Mouse (Mus musculus): Measurements from ENCODE around the gene Gm20521. TPM values are rescaled to one million over a fixed set of nuclear protein-coding genes. Genes with fewer than 3 reads are reported as not detected.
A peak's percentile ranks its signal among the peaks of the same experiment; 100 is the strongest.

The Gm20521 gene
- polyA plus RNA-seq, 1 experiment from 2014 or later = 0.25 TPM

GRCm38 (mm10) chr14:54870861-54871260, 12.4 kb upstream of the Gm20521 start, which contains the start of gene Homez:
TSS of gene Homez (minus strand) at chr14:54870961.
- no peak for DNase-seq (ENCODE audit: low spot score)
- H3K9me3 ChIP-seq = no peaks in the 10 kb centered on the region
- H3K36me3 ChIP-seq (replicated peaks) = no peaks in the 10 kb centered on the region
- H3K4me3 ChIP-seq = no peak within 1 kb of the TSS
- peaks cover 19% of the 10 kb centered on the region; the same call in 1 of the 2 replicates for H3K27me3 ChIP-seq (replicated peaks; ENCODE audit: low read depth, poor library complexity, severe bottlenecking)
- H3K4me1 ChIP-seq = peaks cover 4% of the 10 kb centered on the region
- 89% methylated on average over 5 of the region's 5 CpGs for WGBS
- no peak within 1 kb of the TSS for H3K27ac ChIP-seq (replicated peaks)

- WGBS = 90% methylated on average over 3 of the region's 3 CpGs
These were observed 9.1 kb upstream of the Gm20521 start for GRCm38 (mm10) chr14:54874165-54874564.

GRCm38 (mm10) chr14:54875844-54876538, 7.2 kb upstream of the Gm20521 start:
- Histone ChIP-seq H3K4me1 (peaks cover 23% of the 10 kb centered on the region), H3K4me3 (peak overlapping the region; percentile 85), H3K9me3 (no peaks in the 10 kb centered on the region), H3K27ac (replicated peaks) (peak overlapping the region; percentile 86), H3K36me3 (replicated peaks) (no peaks in the 10 kb centered on the region), H3K27me3 (replicated peaks; ENCODE audit: low read depth, poor library complexity, severe bottlenecking) (peaks cover 48% of the 10 kb centered on the region)
- 2% methylated on average over 36 of the region's 36 CpGs for WGBS
- DNase-seq (ENCODE audit: low spot score) = no peak

More at GRCm38 (mm10) chr14:54874165-54874564, 9.1 kb upstream of the Gm20521 start:
- Histone ChIP-seq H3K9me3 (no peaks in the 10 kb centered on the region), H3K27ac (replicated peaks) (no peak overlapping the region), H3K27me3 (replicated peaks; ENCODE audit: low read depth, poor library complexity, severe bottlenecking) (peaks cover 48% of the 10 kb centered on the region), H3K36me3 (replicated peaks) (no peaks in the 10 kb centered on the region), H3K4me1 (peaks cover 23% of the 10 kb centered on the region), H3K4me3 (no peak overlapping the region)
- no peak for DNase-seq (ENCODE audit: low spot score)

- Histone ChIP-seq H3K27me3 (replicated peaks; ENCODE audit: low read depth, poor library complexity, severe bottlenecking) (peaks cover 48% of the 10 kb centered on the region), H3K9me3 (no peaks in the 10 kb centered on the region), H3K36me3 (replicated peaks) (no peaks in the 10 kb centered on the region), H3K4me1 (peaks cover 23% of the 10 kb centered on the region), H3K4me3 (peak overlapping the region; percentile 85), H3K27ac (replicated peaks) (peak overlapping the region; percentile 86)
- DNase-seq (ENCODE audit: low spot score) = peak; percentile 90
- WGBS = under 1% methylated on average over 72 of the region's 72 CpGs
These were observed 6.6 kb upstream of the Gm20521 start for GRCm38 (mm10) chr14:54876539-54877047.

- peak within 1 kb of the TSS; percentile 85 for H3K4me3 ChIP-seq
- H3K36me3 ChIP-seq (replicated peaks) = no peaks in the 10 kb centered on the region
- DNase-seq (ENCODE audit: low spot score) = peak; percentile 74
- peaks cover 48% of the 10 kb centered on the region for H3K27me3 ChIP-seq (replicated peaks; ENCODE audit: low read depth, poor library complexity, severe bottlenecking)
- WGBS = under 1% methylated on average over 61 of the region's 61 CpGs
- peak within 1 kb of the TSS; percentile 86 for H3K27ac ChIP-seq (replicated peaks)
- no peaks in the 10 kb centered on the region for H3K9me3 ChIP-seq
- peaks cover 23% of the 10 kb centered on the region for H3K4me1 ChIP-seq
These were observed 6.1 kb upstream of the Gm20521 start, which contains the start of gene Ppp1r3e for GRCm38 (mm10) chr14:54877048-54877715. TSS of gene Ppp1r3e (minus strand) at chr14:54877550.

- Histone ChIP-seq H3K4me1 (peaks cover 31% of the 10 kb centered on the region), H3K36me3 (replicated peaks) (peaks cover 26% of the 10 kb centered on the region), H3K4me3 (peak overlapping the region; percentile 70), H3K27me3 (replicated peaks; ENCODE audit: low read depth, poor library complexity, severe bottlenecking) (no peaks in the 10 kb centered on the region), H3K9me3 (no peaks in the 10 kb centered on the region), H3K27ac (replicated peaks) (peak overlapping the region; percentile 92)
- 33% methylated on average over 21 of the region's 21 CpGs for WGBS
- DNase-seq (ENCODE audit: low spot score) = peak; percentile 23
These were observed 926 bp downstream of the Gm20521 start for GRCm38 (mm10) chr14:54884022-54884712.

- Histone ChIP-seq H3K9me3 (no peaks in the 10 kb centered on the region), H3K4me1 (peaks cover 31% of the 10 kb centered on the region), H3K36me3 (replicated peaks) (peaks cover 26% of the 10 kb centered on the region), H3K27ac (replicated peaks) (0 out of 2 replicates have a peak overlapping the region, but pooled peaks have one; percentile 92), H3K4me3 (peak overlapping the region; percentile 70), H3K27me3 (replicated peaks; ENCODE audit: low read depth, poor library complexity, severe bottlenecking) (no peaks in the 10 kb centered on the region)
- WGBS = 94% methylated on average over 11 of the region's 11 CpGs
- DNase-seq (ENCODE audit: low spot score) = no peak
These were observed 2.1 kb downstream of the Gm20521 start for GRCm38 (mm10) chr14:54885309-54885708.

- 89% methylated on average over 3 of the region's 3 CpGs for whole genome bisulfite sequencing
- Histone ChIP-seq H3K4me3 (peak within 1 kb of the TSS; percentile 97), H3K4me1 (peaks cover 25% of the 10 kb centered on the region), H3K27ac (replicated peaks) (peak within 1 kb of the TSS; percentile 100), H3K27me3 (replicated peaks; ENCODE audit: low read depth, poor library complexity, severe bottlenecking) (no peaks in the 10 kb centered on the region), H3K36me3 (replicated peaks) (peaks cover 22% of the 10 kb centered on the region), H3K9me3 (no peaks in the 10 kb centered on the region)
- no peak for DNase-seq (ENCODE audit: low spot score)
These were observed 9.0 kb downstream of the Gm20521 start, which contains the start of gene Pabpn1 for GRCm38 (mm10) chr14:54892200-54892599. TSS of gene Pabpn1 (plus strand) at chr14:54892500.

- Histone ChIP-seq H3K27ac (replicated peaks) (peak overlapping the region; percentile 100), H3K4me1 (peaks cover 26% of the 10 kb centered on the region), H3K4me3 (peak overlapping the region; percentile 97), H3K27me3 (replicated peaks; ENCODE audit: low read depth, poor library complexity, severe bottlenecking) (no peaks in the 10 kb centered on the region), H3K36me3 (replicated peaks) (peaks cover 35% of the 10 kb centered on the region), H3K9me3 (no peaks in the 10 kb centered on the region)
- peak; percentile 96 for DNase-seq (ENCODE audit: low spot score)
- WGBS = under 1% methylated on average over 38 of the region's 38 CpGs
These were observed 10.5 kb downstream of the Gm20521 start for GRCm38 (mm10) chr14:54893651-54894181.

GRCm38 (mm10) chr14:54894296-54895151, 11.3 kb downstream of the Gm20521 start:
- H3K4me3 ChIP-seq = peak overlapping the region; percentile 97
- under 1% methylated on average over 54 of the region's 54 CpGs for WGBS
- DNase-seq (ENCODE audit: low spot score) = peak; percentile 76
- H3K27me3 ChIP-seq (replicated peaks; ENCODE audit: low read depth, poor library complexity, severe bottlenecking) = no peaks in the 10 kb centered on the region
- H3K9me3 ChIP-seq = no peaks in the 10 kb centered on the region
- peaks cover 26% of the 10 kb centered on the region for H3K4me1 ChIP-seq
- peak overlapping the region; percentile 100 for H3K27ac ChIP-seq (replicated peaks)
- H3K36me3 ChIP-seq (replicated peaks) = peaks cover 42% of the 10 kb centered on the region

GRCm38 (mm10) chr14:54897445-54897844, 14.2 kb downstream of the Gm20521 start:
- peaks cover 26% of the 10 kb centered on the region for H3K4me1 ChIP-seq
- H3K36me3 ChIP-seq (replicated peaks) = peaks cover 45% of the 10 kb centered on the region
- peak overlapping the region; percentile 9; the same call in 1 of the 2 replicates for H3K4me3 ChIP-seq
- H3K9me3 ChIP-seq = no peaks in the 10 kb centered on the region
- 51% methylated on average over 2 of the region's 2 CpGs for WGBS
- H3K27me3 ChIP-seq (replicated peaks; ENCODE audit: low read depth, poor library complexity, severe bottlenecking) = no peaks in the 10 kb centered on the region
- H3K27ac ChIP-seq (replicated peaks) = no peak overlapping the region
- DNase-seq (ENCODE audit: low spot score) = no peak

All from embryonic facial prominence, embryonic 10.5 days (tissue).